Mouse (Mus musculus): ENCODE results near the gene Plekhg5.

The Plekhg5 gene

GRCm38 (mm10) chr4:152127884-152128283 is 55.6 kb downstream of the Plekhg5 start:
- DNase-seq, result no peak

- no peak for DNase-seq
Observed at GRCm38 (mm10) chr4:152128784-152129183, 56.5 kb downstream of the Plekhg5 start.

- DNase-seq, result no peak
Observed at GRCm38 (mm10) chr4:152129395-152129930, 57.2 kb downstream of the Plekhg5 start.

GRCm38 (mm10) chr4:152130771-152131653 is 58.7 kb downstream of the Plekhg5 start:
- DNase-seq, result peak; percentile 69

- no peak for DNase-seq
Observed at GRCm38 (mm10) chr4:152131809-152132771, 59.8 kb downstream of the Plekhg5 start.

- DNase-seq, result no peak
Observed at GRCm38 (mm10) chr4:152132772-152133169, 60.5 kb downstream of the Plekhg5 start.

- no peak for DNase-seq
Observed at GRCm38 (mm10) chr4:152133213-152133612, 60.9 kb downstream of the Plekhg5 start.

GRCm38 (mm10) chr4:152134507-152134906 is 62.2 kb downstream of the Plekhg5 start:
- peak; percentile 67 for DNase-seq

GRCm38 (mm10) chr4:152135363-152135762 is 63.1 kb downstream of the Plekhg5 start:
- DNase-seq, result no peak

- peak; percentile 34 for DNase-seq
Observed at GRCm38 (mm10) chr4:152136112-152136875, 64.0 kb downstream of the Plekhg5 start.

- DNase-seq, result no peak
Observed at GRCm38 (mm10) chr4:152136876-152137250, 64.6 kb downstream of the Plekhg5 start.

GRCm38 (mm10) chr4:152138497-152139260 is 66.4 kb downstream of the Plekhg5 start:
- DNase-seq, result peak; percentile 92

GRCm38 (mm10) chr4:152140441-152140840 is 68.1 kb downstream of the Plekhg5 start:
- peak; percentile 64 for DNase-seq

GRCm38 (mm10) chr4:152141521-152142135 is 69.3 kb downstream of the Plekhg5 start:
- DNase-seq, result no peak

- no peak for DNase-seq
Observed at GRCm38 (mm10) chr4:152143632-152144031, 71.3 kb downstream of the Plekhg5 start.

GRCm38 (mm10) chr4:152145473-152145872 is 73.2 kb downstream of the Plekhg5 start:
- no peak for DNase-seq

- no peak for DNase-seq
Observed at GRCm38 (mm10) chr4:152146033-152146827, 73.9 kb downstream of the Plekhg5 start.

- no peak for DNase-seq
Observed at GRCm38 (mm10) chr4:152150546-152150945, 78.2 kb downstream of the Plekhg5 start.

- no peak for DNase-seq
Observed at GRCm38 (mm10) chr4:152151451-152151965, 79.2 kb downstream of the Plekhg5 start.

- peak; percentile 79 for DNase-seq
Observed at GRCm38 (mm10) chr4:152151966-152152544, 79.8 kb downstream of the Plekhg5 start, which contains the start of gene Espn. TSS of gene Espn (minus strand) at chr4:152152371.
